Mouse (Mus musculus) ovary, postnatal 36 days (tissue): Measurements from ENCODE around the gene Ctsw.
A peak's percentile ranks its signal among the peaks of the same experiment; 100 is the strongest.

ENCODE experiments used
- DNase-seq: peaks from one replicate; pipeline ENCODE4 v3.0.0; 2022; ENCODE audit warnings: low spot score, mixed read lengths

Ctsw gene

GRCm38 (mm10) chr19:5430408-5430807, 37.9 kb downstream of the Ctsw start:
- no peak for DNase-seq

GRCm38 (mm10) chr19:5429806-5430205, 38.5 kb downstream of the Ctsw start:
- DNase-seq = peak; percentile 61

- no peak for DNase-seq
Measured at GRCm38 (mm10) chr19:5429219-5429618, 39.1 kb downstream of the Ctsw start.

GRCm38 (mm10) chr19:5428083-5428482, 40.2 kb downstream of the Ctsw start:
- no peak for DNase-seq

- DNase-seq = no peak
Measured at GRCm38 (mm10) chr19:5426640-5427290, 41.5 kb downstream of the Ctsw start.

GRCm38 (mm10) chr19:5425906-5426565, 42.3 kb downstream of the Ctsw start:
- DNase-seq = no peak

GRCm38 (mm10) chr19:5424782-5425741, 43.2 kb downstream of the Ctsw start, which contains the start of the genes Drap1 and AI837181:
TSS of gene Drap1 (minus strand) at chr19:5424979.
TSS of gene AI837181 (plus strand) at chr19:5425144.
- DNase-seq = peak; percentile 96

- DNase-seq = peak; percentile 83
Measured at GRCm38 (mm10) chr19:5424092-5424781, 44.1 kb downstream of the Ctsw start.

GRCm38 (mm10) chr19:5423561-5423960, 44.7 kb downstream of the Ctsw start:
- peak; percentile 25 for DNase-seq

- DNase-seq = no peak
Measured at GRCm38 (mm10) chr19:5422895-5423443, 45.3 kb downstream of the Ctsw start.

GRCm38 (mm10) chr19:5422267-5422666, 46.0 kb downstream of the Ctsw start:
- DNase-seq = no peak

GRCm38 (mm10) chr19:5421784-5422183, 46.5 kb downstream of the Ctsw start:
- no peak for DNase-seq

- no peak for DNase-seq
Measured at GRCm38 (mm10) chr19:5420579-5420978, 47.7 kb downstream of the Ctsw start.

- DNase-seq = no peak
Measured at GRCm38 (mm10) chr19:5419630-5420029, 48.7 kb downstream of the Ctsw start.

- no peak for DNase-seq
Measured at GRCm38 (mm10) chr19:5418750-5419466, 49.4 kb downstream of the Ctsw start.
